Mouse (Mus musculus): ENCODE measurements around the gene Itih5. TPM values are rescaled to one million over a fixed set of nuclear protein-coding genes. Genes with fewer than 3 reads are reported as not detected.

The Itih5 gene
- polyA plus RNA-seq (2015; fragmentation: Nextera tagmentation; extraction: Ambion mirVana) = 7.3 and 9.2 TPM in 2 replicates

GRCm38 (mm10) chr2:10153201-10154075 lies at the start of gene Itih5:
Itih5 (plus strand) TSS chr2:10153571.
- Histone ChIP-seq H3K36me3 (replicated peaks) (no peaks in the 10 kb centered on the region), H3K4me2 (peak within 1 kb of the TSS; percentile 86), H3K9me3 (no peaks in the 10 kb centered on the region), H3K9ac (no peak within 1 kb of the TSS; the same call in 1 of the 2 replicates), H3K4me1 (peaks cover 5% of the 10 kb centered on the region), H3K27me3 (replicated peaks) (no peaks in the 10 kb centered on the region), H3K27ac (no peak within 1 kb of the TSS), H3K4me3 (peak within 1 kb of the TSS; percentile 35)
- peak; percentile 60; the same call in 1 of the 2 replicates for ATAC-seq (replicated peaks)
- WGBS = 7% methylated on average over 27 of the region's 27 CpGs

- no peak overlapping the region for H3K4me3 ChIP-seq
- no peaks in the 10 kb centered on the region for H3K4me1 ChIP-seq
- H3K4me2 ChIP-seq = no peak overlapping the region
- no peak overlapping the region for H3K9ac ChIP-seq
- H3K27me3 ChIP-seq (replicated peaks) = no peaks in the 10 kb centered on the region
- H3K36me3 ChIP-seq (replicated peaks) = no peaks in the 10 kb centered on the region
- no peak overlapping the region for H3K27ac ChIP-seq
- ATAC-seq (replicated peaks) = no peak
- no peaks in the 10 kb centered on the region for H3K9me3 ChIP-seq
- WGBS = 73% methylated on average over 6 of the region's 6 CpGs
These were observed 44.7 kb upstream of the Itih5 start for GRCm38 (mm10) chr2:10108535-10109189.

GRCm38 (mm10) chr2:10118751-10119150 lies 34.6 kb upstream of the Itih5 start:
- no peaks in the 10 kb centered on the region for H3K27me3 ChIP-seq (replicated peaks)
- no peaks in the 10 kb centered on the region for H3K9me3 ChIP-seq
- H3K36me3 ChIP-seq (replicated peaks) = no peaks in the 10 kb centered on the region
- no peak overlapping the region for H3K27ac ChIP-seq
- no peak overlapping the region for H3K4me3 ChIP-seq
- H3K4me1 ChIP-seq = no peaks in the 10 kb centered on the region
- no peak overlapping the region for H3K9ac ChIP-seq
- 67% methylated on average over 1 of the region's 1 CpGs for WGBS
- no peak overlapping the region for H3K4me2 ChIP-seq
- no peak for ATAC-seq (replicated peaks)

- H3K27ac ChIP-seq = no peak overlapping the region
- H3K4me3 ChIP-seq = no peak overlapping the region
- no peaks in the 10 kb centered on the region for H3K36me3 ChIP-seq (replicated peaks)
- ATAC-seq (replicated peaks) = no peak
- no peak overlapping the region for H3K9ac ChIP-seq
- no peaks in the 10 kb centered on the region for H3K27me3 ChIP-seq (replicated peaks)
- no peak overlapping the region for H3K4me2 ChIP-seq
- H3K9me3 ChIP-seq = no peaks in the 10 kb centered on the region
- 90% methylated on average over 8 of the region's 8 CpGs for WGBS
- no peaks in the 10 kb centered on the region for H3K4me1 ChIP-seq
These were observed 34.1 kb upstream of the Itih5 start for GRCm38 (mm10) chr2:10119276-10119675.

- Histone ChIP-seq H3K27ac (no peak overlapping the region), H3K36me3 (replicated peaks) (no peaks in the 10 kb centered on the region), H3K9ac (no peak overlapping the region), H3K27me3 (replicated peaks) (no peaks in the 10 kb centered on the region), H3K4me1 (no peaks in the 10 kb centered on the region), H3K4me2 (no peak overlapping the region), H3K9me3 (no peaks in the 10 kb centered on the region), H3K4me3 (no peak overlapping the region)
- no peak for ATAC-seq (replicated peaks)
- 75% methylated on average over 3 of the region's 3 CpGs for whole genome bisulfite sequencing
These were observed 31.5 kb upstream of the Itih5 start for GRCm38 (mm10) chr2:10121826-10122225.

- H3K36me3 ChIP-seq (replicated peaks) = no peaks in the 10 kb centered on the region
- 89% methylated on average over 4 of the region's 4 CpGs for WGBS
- no peak overlapping the region for H3K27ac ChIP-seq
- H3K9me3 ChIP-seq = no peaks in the 10 kb centered on the region
- no peak overlapping the region for H3K4me3 ChIP-seq
- ATAC-seq (replicated peaks) = no peak
- H3K9ac ChIP-seq = no peak overlapping the region
- H3K27me3 ChIP-seq (replicated peaks) = no peaks in the 10 kb centered on the region
- H3K4me2 ChIP-seq = no peak overlapping the region
- H3K4me1 ChIP-seq = no peaks in the 10 kb centered on the region
These were observed 27.2 kb upstream of the Itih5 start for GRCm38 (mm10) chr2:10126122-10126521.

- no peak overlapping the region for H3K9ac ChIP-seq
- H3K4me2 ChIP-seq = no peak overlapping the region
- WGBS = 92% methylated on average over 5 of the region's 5 CpGs
- H3K4me1 ChIP-seq = no peaks in the 10 kb centered on the region
- no peaks in the 10 kb centered on the region for H3K9me3 ChIP-seq
- H3K27me3 ChIP-seq (replicated peaks) = no peaks in the 10 kb centered on the region
- ATAC-seq (replicated peaks) = no peak
- no peak overlapping the region for H3K4me3 ChIP-seq
- no peaks in the 10 kb centered on the region for H3K36me3 ChIP-seq (replicated peaks)
- no peak overlapping the region for H3K27ac ChIP-seq
These were observed 25.9 kb upstream of the Itih5 start for GRCm38 (mm10) chr2:10127471-10127870.

- Histone ChIP-seq H3K4me3 (no peak overlapping the region), H3K9me3 (no peaks in the 10 kb centered on the region), H3K27me3 (replicated peaks) (no peaks in the 10 kb centered on the region), H3K4me2 (no peak overlapping the region), H3K4me1 (no peaks in the 10 kb centered on the region), H3K36me3 (replicated peaks) (no peaks in the 10 kb centered on the region), H3K27ac (no peak overlapping the region), H3K9ac (no peak overlapping the region)
- 81% methylated on average over 4 of the region's 4 CpGs for WGBS
- no peak for ATAC-seq (replicated peaks)
These were observed 24.8 kb upstream of the Itih5 start for GRCm38 (mm10) chr2:10128571-10128970.

- no peak overlapping the region for H3K4me2 ChIP-seq
- no peaks in the 10 kb centered on the region for H3K36me3 ChIP-seq (replicated peaks)
- H3K27ac ChIP-seq = no peak overlapping the region
- H3K4me3 ChIP-seq = no peak overlapping the region
- no peaks in the 10 kb centered on the region for H3K4me1 ChIP-seq
- H3K9ac ChIP-seq = no peak overlapping the region
- no peak for ATAC-seq (replicated peaks)
- WGBS = 77% methylated on average over 8 of the region's 8 CpGs
- no peaks in the 10 kb centered on the region for H3K27me3 ChIP-seq (replicated peaks)
- H3K9me3 ChIP-seq = no peaks in the 10 kb centered on the region
These were observed 22.9 kb upstream of the Itih5 start for GRCm38 (mm10) chr2:10130341-10130990.

- no peak for ATAC-seq (replicated peaks)
- no peak within 1 kb of the TSS for H3K4me3 ChIP-seq
- H3K4me1 ChIP-seq = no peaks in the 10 kb centered on the region
- H3K4me2 ChIP-seq = no peak within 1 kb of the TSS
- H3K27ac ChIP-seq = no peak within 1 kb of the TSS
- 91% methylated on average over 4 of the region's 4 CpGs for WGBS
- H3K36me3 ChIP-seq (replicated peaks) = no peaks in the 10 kb centered on the region
- H3K27me3 ChIP-seq (replicated peaks) = no peaks in the 10 kb centered on the region
- no peaks in the 10 kb centered on the region for H3K9me3 ChIP-seq
- H3K9ac ChIP-seq = no peak within 1 kb of the TSS
These were observed 22.1 kb upstream of the Itih5 start, which contains the start of gene Itih2 for GRCm38 (mm10) chr2:10131296-10131695. Itih2 (minus strand) TSS chr2:10131396.

- Histone ChIP-seq H3K4me2 (no peak overlapping the region), H3K4me3 (no peak overlapping the region), H3K9me3 (no peaks in the 10 kb centered on the region), H3K9ac (no peak overlapping the region), H3K36me3 (replicated peaks) (no peaks in the 10 kb centered on the region), H3K27ac (no peak overlapping the region), H3K4me1 (no peaks in the 10 kb centered on the region), H3K27me3 (replicated peaks) (no peaks in the 10 kb centered on the region)
- no peak for ATAC-seq (replicated peaks)
- WGBS = 93% methylated on average over 1 of the region's 1 CpGs
These were observed 21.2 kb upstream of the Itih5 start for GRCm38 (mm10) chr2:10132128-10132527.

GRCm38 (mm10) chr2:10133941-10134340 lies 19.4 kb upstream of the Itih5 start:
- Histone ChIP-seq H3K9ac (no peak overlapping the region), H3K4me2 (no peak overlapping the region), H3K9me3 (no peaks in the 10 kb centered on the region), H3K4me3 (no peak overlapping the region), H3K36me3 (replicated peaks) (no peaks in the 10 kb centered on the region), H3K27me3 (replicated peaks) (no peaks in the 10 kb centered on the region), H3K27ac (no peak overlapping the region), H3K4me1 (no peaks in the 10 kb centered on the region)
- no peak for ATAC-seq (replicated peaks)
- 81% methylated on average over 6 of the region's 6 CpGs for WGBS
